Mouse (Mus musculus): Measurements from ENCODE around the gene Tbc1d9b.
"Not testable (repeated sequence)": the region's sequence is repeated elsewhere in the genome, so short reads cannot be mapped to it uniquely, and the experiment has no call there.

- TF ChIP-seq TAL1, GATA1 (IDR thresholded peaks at IDR 0.05; ENCODE audit: low read length): not testable (repeated sequence)
These were observed 43.0 kb downstream of the Tbc1d9b start, which contains the start of gene Mrnip for GRCm38 (mm10) chr11:50174111-50174729.

Measured in erythroblast, embryonic 14.5 days (primary cell).